Mouse (Mus musculus) lung, embryonic 16.5 days (tissue): ENCODE results near the gene Rnf166. TPM values are rescaled to one million over a fixed set of nuclear protein-coding genes. Genes with fewer than 3 reads are reported as not detected.

Experiments
- ATAC-seq: fragments of 200-750 bp; cut with Nextera tagmentation; 2 replicates; pipeline ENCODE4 v1.8.0; 2017; ENCODE audit warnings: low read depth, mild to moderate bottlenecking, moderate library complexity
- H3K27ac ChIP-seq: fragments of 300-500 bp; sonication (generic); 2 replicates; pipeline ENCODE4 v1.5.1; 2014; ENCODE audit warnings: mild to moderate bottlenecking, control low read depth, low read length
- H3K27me3 ChIP-seq: fragments of 300-500 bp; sonication (generic); 2 replicates; pipeline ENCODE4 v1.6.1; 2014; ENCODE audit warnings: low read depth, low read length, mixed read lengths; ENCODE audit not compliant: control insufficient read depth, insufficient read depth
- H3K36me3 ChIP-seq: fragments of 300-500 bp; sonication (generic); 2 replicates; pipeline ENCODE4 v1.6.1; 2014; ENCODE audit warnings: low read length; ENCODE audit not compliant: control insufficient read depth, insufficient read depth
- H3K4me1 ChIP-seq: fragments of 300-500 bp; sonication (generic); replicated peaks from 2 replicates; pipeline ENCODE4 v1.6.1; 2014; ENCODE audit warnings: low read length, mixed read lengths; ENCODE audit not compliant: control insufficient read depth, insufficient read depth
- H3K4me2 ChIP-seq: fragments of 300-500 bp; sonication (generic); 2 replicates; pipeline ENCODE4 v1.6.1; 2014; ENCODE audit warnings: low read depth, low read length, control low read depth
- H3K4me3 ChIP-seq: fragments of 300-500 bp; sonication (generic); 2 replicates; pipeline ENCODE4 v1.5.1; 2014; ENCODE audit warnings: mild to moderate bottlenecking, low read length, control low read depth
- H3K9ac ChIP-seq: fragments of 300-500 bp; sonication (generic); 2 replicates; pipeline ENCODE4 v1.6.1; 2014; ENCODE audit warnings: low read length, control low read depth
- H3K9me3 ChIP-seq: fragments of 300-500 bp; sonication (generic); 2 replicates; pipeline ENCODE4 v1.6.1; 2016; ENCODE audit warnings: low read length; ENCODE audit not compliant: control insufficient read depth
- WGBS: fragments of 180-500 bp; shearing (Covaris S2); extraction: QIAGEN DNeasy Blood & Tissue Kit; methylation state at CpG from one replicate; pipeline ENCODE4 v1.1.7; 2014; 5-methylcytosine and 5-hydroxymethylcytosine counted together
- polyA plus RNA-seq: library from polyadenylated mRNA; unstranded; fragments of >200 nt; fragmentation: Nextera tagmentation; extraction: Ambion mirVana; gene quantifications from 2 replicates; pipeline ENCODE4 v1.2.1, GENCODE M21; 2015

The Rnf166 gene
- polyA plus RNA-seq, 1 experiment from 2014 or later, result 40.1 TPM

DNA sequence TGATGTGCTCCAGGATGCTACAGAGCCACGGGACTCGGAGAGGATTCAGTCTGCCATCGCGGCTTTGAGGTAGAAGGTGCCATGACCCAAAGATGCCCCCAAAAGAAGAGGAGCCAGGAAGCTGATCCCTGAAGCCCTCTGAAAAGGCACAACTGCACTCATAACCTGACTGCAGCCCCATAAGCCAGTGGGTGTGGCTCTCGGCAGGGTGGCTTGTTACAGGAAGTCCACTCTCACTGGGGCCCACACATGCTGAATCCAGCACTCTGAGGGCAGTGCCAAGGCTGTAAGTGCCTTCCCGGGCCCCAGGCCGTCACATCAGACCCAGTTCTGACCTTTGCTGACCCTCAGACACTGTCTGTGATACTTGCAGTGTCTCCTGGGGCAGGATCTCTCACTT is 36.5 kb upstream of the Rnf166 start:
- H3K9ac ChIP-seq, result no peak overlapping the region
- no peak for ATAC-seq

DNA sequence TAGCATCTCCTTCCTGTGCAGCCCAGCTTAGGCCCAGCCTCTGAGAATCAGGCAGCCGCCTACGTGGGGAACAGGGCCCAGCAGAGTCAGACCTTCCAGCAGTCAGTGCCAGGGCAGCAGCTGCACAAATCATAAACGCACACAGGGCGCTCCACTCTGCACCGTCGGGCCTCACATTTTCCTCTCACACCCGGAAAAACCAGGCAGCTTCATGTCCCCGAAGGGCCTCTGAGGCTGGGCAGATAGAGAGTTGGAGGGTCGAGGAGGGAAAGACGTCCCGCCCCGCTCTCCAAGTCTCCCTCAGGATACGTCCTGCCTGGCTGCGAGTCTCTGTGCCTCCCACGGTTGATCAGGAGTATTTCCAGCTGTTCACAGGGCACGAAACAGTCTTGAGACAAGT is 35.7 kb upstream of the Rnf166 start:
- H3K27me3 ChIP-seq, result no peaks in the 10 kb centered on the region
- no peak overlapping the region for H3K4me2 ChIP-seq
- no peaks in the 10 kb centered on the region for H3K9me3 ChIP-seq
- H3K36me3 ChIP-seq, result peaks cover 2% of the 10 kb centered on the region; the same call in 1 of the 2 replicates
- H3K9ac ChIP-seq, result no peak overlapping the region
- peak overlapping the region; percentile 15 for H3K27ac ChIP-seq
- H3K4me3 ChIP-seq, result no peak overlapping the region
- ATAC-seq, result peak; percentile 89
- WGBS, result 32% methylated on average over 16 of the region's 16 CpGs
- peaks cover 17% of the 10 kb centered on the region for H3K4me1 ChIP-seq

More for the DNA sequence above, 36.5 kb upstream of the Rnf166 start:
- Histone ChIP-seq H3K27ac (peak overlapping the region; percentile 15), H3K4me2 (no peak overlapping the region), H3K9me3 (no peaks in the 10 kb centered on the region), H3K27me3 (no peaks in the 10 kb centered on the region), H3K4me1 (peaks cover 25% of the 10 kb centered on the region), H3K36me3 (peaks cover 2% of the 10 kb centered on the region; the same call in 1 of the 2 replicates), H3K4me3 (no peak overlapping the region)
- WGBS, result 60% methylated on average over 7 of the region's 7 CpGs

DNA sequence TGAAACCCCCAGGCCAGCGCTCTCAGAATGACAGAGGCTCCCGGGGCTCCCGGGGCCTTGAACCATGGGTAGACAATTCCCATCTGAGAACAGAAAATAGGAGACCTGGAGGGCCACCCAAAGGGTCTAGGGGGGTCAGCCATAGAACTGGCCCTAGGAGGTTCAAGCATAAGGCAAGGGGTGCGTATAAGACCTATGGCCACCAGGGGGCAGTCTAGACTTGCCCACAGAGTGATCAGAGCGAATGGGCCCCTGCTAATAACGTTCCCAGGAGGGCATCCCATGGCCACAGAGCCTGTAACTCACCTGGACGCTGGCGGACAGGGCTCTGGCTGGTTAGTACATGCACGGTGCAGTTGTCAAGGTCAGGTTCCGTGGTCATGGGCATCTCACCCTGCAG is 25.0 kb upstream of the Rnf166 start:
- Histone ChIP-seq H3K27me3 (no peaks in the 10 kb centered on the region), H3K9me3 (no peaks in the 10 kb centered on the region), H3K9ac (no peak overlapping the region), H3K4me2 (no peak overlapping the region), H3K27ac (no peak overlapping the region), H3K36me3 (peaks cover 45% of the 10 kb centered on the region), H3K4me3 (no peak overlapping the region), H3K4me1 (0 out of 2 replicates have a peak, but pooled peaks cover 2% of the 10 kb centered on the region)
- ATAC-seq, result peak; percentile 78
- WGBS, result 28% methylated on average over 10 of the region's 10 CpGs

DNA sequence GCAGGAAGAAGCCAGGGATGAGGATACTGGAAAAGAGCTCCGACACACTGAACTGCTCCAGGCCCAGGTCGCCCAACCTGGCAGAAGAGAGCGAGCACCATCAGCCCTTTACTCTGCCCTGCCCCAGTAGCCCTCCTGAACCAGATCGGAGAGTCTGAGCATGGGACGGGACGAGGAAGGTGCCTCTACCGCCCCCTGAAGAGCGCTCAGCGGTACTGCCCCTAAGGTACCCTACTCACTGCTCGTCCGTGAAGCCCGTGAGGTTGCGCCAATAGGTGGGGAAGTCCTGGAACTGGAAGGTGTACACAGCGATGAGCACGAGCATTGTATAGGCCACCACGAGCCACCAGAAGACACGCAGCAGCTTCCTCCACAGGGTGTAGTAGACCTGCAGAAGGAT is 22.0 kb upstream of the Rnf166 start:
- Histone ChIP-seq H3K9ac (no peak overlapping the region), H3K36me3 (peaks cover 62% of the 10 kb centered on the region), H3K4me1 (0 out of 2 replicates have a peak, but pooled peaks cover 2% of the 10 kb centered on the region), H3K27ac (peak overlapping the region; percentile 70), H3K4me2 (no peak overlapping the region), H3K9me3 (no peaks in the 10 kb centered on the region), H3K4me3 (no peak overlapping the region), H3K27me3 (no peaks in the 10 kb centered on the region)
- WGBS, result 58% methylated on average over 17 of the region's 17 CpGs
- ATAC-seq, result no peak

DNA sequence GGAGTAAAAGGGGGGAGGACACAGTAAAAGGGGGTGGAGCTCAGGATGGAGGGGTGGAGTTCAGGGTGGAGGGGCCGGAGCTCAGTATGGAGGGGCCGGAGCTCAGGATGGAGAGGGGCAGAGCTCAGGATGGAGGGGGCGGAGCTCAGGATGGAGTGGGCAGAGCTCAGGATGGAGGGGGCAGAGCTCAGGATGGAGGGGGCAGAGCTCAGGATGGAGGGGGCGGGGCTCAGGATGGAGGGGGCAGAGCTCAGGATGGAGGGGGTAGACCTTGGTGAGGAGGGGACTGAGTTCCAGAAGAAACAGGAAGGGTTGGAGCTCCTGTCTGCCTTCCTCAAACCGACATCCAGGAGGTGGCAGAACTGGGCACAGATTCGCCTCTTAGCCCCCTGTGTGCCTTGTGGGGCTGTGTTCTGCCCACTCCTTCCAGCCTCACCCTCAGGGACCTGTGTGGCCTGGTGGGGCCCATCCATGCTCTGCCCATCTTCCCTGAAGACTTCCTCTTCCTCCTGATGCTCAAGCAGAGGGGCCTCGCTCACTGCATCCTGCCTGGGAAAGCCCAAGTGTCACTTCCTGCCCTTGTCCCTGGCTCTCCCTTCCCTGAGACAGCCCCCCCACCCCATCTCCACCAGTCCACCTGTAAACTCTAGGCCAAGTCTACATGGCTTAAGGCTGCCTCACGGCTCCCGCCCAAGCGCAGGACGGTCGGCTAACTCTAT is 21.3 kb upstream of the Rnf166 start:
- Histone ChIP-seq H3K4me2 (no peak overlapping the region), H3K36me3 (peaks cover 67% of the 10 kb centered on the region), H3K27ac (peak overlapping the region; percentile 70), H3K9me3 (no peaks in the 10 kb centered on the region), H3K4me1 (0 out of 2 replicates have a peak, but pooled peaks cover 2% of the 10 kb centered on the region), H3K9ac (no peak overlapping the region), H3K27me3 (no peaks in the 10 kb centered on the region), H3K4me3 (no peak overlapping the region)
- WGBS, result 75% methylated on average over 12 of the region's 12 CpGs
- ATAC-seq, result peak; percentile 32

DNA sequence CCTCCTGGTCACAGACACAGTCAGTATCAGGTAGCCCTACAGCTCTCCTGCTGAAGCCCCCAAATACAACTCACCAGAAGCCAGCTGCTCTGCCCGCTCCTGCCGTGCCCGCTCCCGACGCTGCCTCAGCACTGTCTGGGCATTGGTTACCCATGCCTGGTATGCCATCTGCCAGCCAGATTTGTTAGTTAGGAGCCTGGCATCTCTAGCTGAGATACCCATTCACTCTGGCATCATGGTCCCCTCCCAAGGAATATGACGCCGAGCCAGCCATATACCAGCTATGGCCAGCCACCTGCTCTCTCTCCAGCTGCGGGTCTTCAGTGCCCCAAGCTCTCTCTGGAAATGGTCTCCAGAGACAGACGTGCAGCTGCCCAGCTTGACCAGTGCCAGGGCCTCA is 12.5 kb upstream of the Rnf166 start:
- 93% methylated on average over 9 of the region's 9 CpGs for WGBS
- ATAC-seq, result no peak
- Histone ChIP-seq H3K9ac (no peak overlapping the region), H3K36me3 (peaks cover 83% of the 10 kb centered on the region), H3K9me3 (no peaks in the 10 kb centered on the region), H3K27me3 (no peaks in the 10 kb centered on the region), H3K4me1 (no peaks in the 10 kb centered on the region), H3K4me3 (no peak overlapping the region), H3K4me2 (no peak overlapping the region), H3K27ac (no peak overlapping the region)

DNA sequence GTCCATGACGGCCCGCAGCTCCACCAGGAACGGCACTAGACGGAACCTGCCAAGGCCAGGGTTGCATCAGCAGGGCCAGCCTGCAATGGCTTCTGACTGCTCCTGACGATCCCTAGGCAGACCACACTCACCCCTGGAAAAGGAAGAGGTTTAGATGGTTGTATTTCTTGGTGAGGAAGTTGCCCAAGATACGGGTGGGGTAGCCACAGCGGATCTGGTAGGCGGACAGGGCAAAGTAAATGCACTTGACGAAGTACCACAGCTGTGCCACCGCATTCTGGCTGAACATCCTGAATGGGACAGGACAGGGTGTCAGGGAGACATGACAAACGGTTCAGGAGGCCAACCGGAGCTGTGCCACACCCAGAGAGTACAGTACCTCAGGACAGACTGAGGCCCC is 9.0 kb upstream of the Rnf166 start:
- H3K4me2 ChIP-seq, result no peak overlapping the region
- 84% methylated on average over 12 of the region's 12 CpGs for WGBS
- H3K9ac ChIP-seq, result no peak overlapping the region
- H3K27ac ChIP-seq, result no peak overlapping the region
- H3K36me3 ChIP-seq, result peaks cover 86% of the 10 kb centered on the region
- no peaks in the 10 kb centered on the region for H3K4me1 ChIP-seq
- H3K4me3 ChIP-seq, result no peak overlapping the region
- no peaks in the 10 kb centered on the region for H3K27me3 ChIP-seq
- no peak for ATAC-seq
- no peaks in the 10 kb centered on the region for H3K9me3 ChIP-seq

DNA sequence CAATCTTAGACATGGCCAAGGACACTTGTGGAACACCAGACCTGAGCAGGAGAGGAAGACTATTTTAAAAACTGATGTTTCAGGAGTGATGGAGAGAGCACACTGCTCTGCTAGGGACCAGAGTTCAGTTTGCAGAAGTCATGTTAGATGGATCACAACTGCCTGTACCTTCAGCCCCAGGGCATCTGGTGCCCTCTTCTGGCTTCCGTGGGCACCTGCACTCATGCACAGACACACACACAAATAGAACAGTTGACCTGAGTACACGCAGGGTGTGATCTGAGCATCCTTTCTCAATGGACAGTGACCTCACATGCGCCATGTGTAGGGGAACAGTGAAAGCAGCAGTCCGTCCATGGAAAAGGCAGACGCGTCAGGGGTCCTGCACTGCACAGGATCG is 8.0 kb upstream of the Rnf166 start:
- no peak for ATAC-seq
- peaks cover 82% of the 10 kb centered on the region for H3K36me3 ChIP-seq
- no peak overlapping the region for H3K27ac ChIP-seq
- WGBS, result 92% methylated on average over 7 of the region's 7 CpGs
- H3K9ac ChIP-seq, result no peak overlapping the region
- H3K4me3 ChIP-seq, result no peak overlapping the region
- H3K9me3 ChIP-seq, result no peaks in the 10 kb centered on the region
- H3K27me3 ChIP-seq, result no peaks in the 10 kb centered on the region
- no peak overlapping the region for H3K4me2 ChIP-seq
- no peaks in the 10 kb centered on the region for H3K4me1 ChIP-seq

DNA sequence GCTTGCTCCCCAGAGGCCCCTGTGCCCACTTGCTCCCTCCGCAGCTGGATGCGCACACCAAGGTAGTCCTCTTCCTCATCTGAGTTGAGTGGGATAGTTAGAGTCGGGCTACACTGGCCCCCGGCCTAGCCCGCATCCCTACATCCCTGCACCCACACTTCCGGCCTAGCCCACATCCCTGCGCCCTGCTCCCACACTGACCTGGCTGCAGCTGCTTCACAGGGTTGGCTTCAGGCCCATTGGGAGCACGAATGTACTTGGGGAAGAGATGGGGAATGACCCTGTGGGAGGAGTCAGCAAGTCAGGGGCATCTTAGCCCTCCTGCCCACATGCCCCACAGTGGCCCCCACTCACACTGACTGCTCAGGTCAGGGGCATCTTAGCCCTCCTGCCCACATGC is 6.6 kb upstream of the Rnf166 start:
- Histone ChIP-seq H3K4me3 (no peak overlapping the region), H3K27me3 (no peaks in the 10 kb centered on the region), H3K27ac (no peak overlapping the region), H3K4me1 (no peaks in the 10 kb centered on the region), H3K36me3 (peaks cover 68% of the 10 kb centered on the region), H3K4me2 (no peak overlapping the region), H3K9ac (no peak overlapping the region), H3K9me3 (no peaks in the 10 kb centered on the region)
- WGBS, result 86% methylated on average over 8 of the region's 8 CpGs
- no peak for ATAC-seq
